Mouse (Mus musculus) myocyte (in vitro differentiated cells): Measurements from ENCODE around the gene Lin37.

Source experiments
- CEBPB ChIP-seq: IDR thresholded peaks from 2 replicates; pipeline ENCODE4 v1.6.1; 2011; ENCODE audit warnings: mild to moderate bottlenecking, moderate library complexity; ENCODE audit not compliant: poor library complexity, insufficient read depth, severe bottlenecking
- E2F4 ChIP-seq: IDR thresholded peaks from one replicate; pipeline ENCODE4 v1.6.1; 2011; ENCODE audit warnings: mild to moderate bottlenecking, control low read depth, moderate library complexity; ENCODE audit not compliant: insufficient read depth
- MAX ChIP-seq: IDR thresholded peaks from one replicate; pipeline ENCODE4 v1.6.1; 2011; ENCODE audit warnings: low read depth, mild to moderate bottlenecking, control low read depth
- MYOD1 ChIP-seq, 3 experiments: IDR thresholded peaks; one replicate each; pipeline ENCODE4 v1.6.1; 2011; ENCODE audit warnings: control low read depth in 2 of 3, low read depth in 2 of 3, mild to moderate bottlenecking in 2 of 3, moderate library complexity in 1 of 3; ENCODE audit not compliant: insufficient read length in 2 of 3, control insufficient read depth in 1 of 3
- MYOG ChIP-seq, 3 experiments: IDR thresholded peaks; one replicate each; pipeline ENCODE4 v1.6.1; 2011; ENCODE audit warnings: control low read depth in 2 of 3, low read depth in 2 of 3, mild to moderate bottlenecking in 2 of 3; ENCODE audit not compliant: insufficient read length in 2 of 3, control insufficient read depth in 1 of 3, insufficient read depth in 1 of 3
- POLR2A ChIP-seq: IDR thresholded peaks from one replicate; pipeline ENCODE4 v1.6.1; 2011; ENCODE audit warnings: low read depth, mild to moderate bottlenecking, control low read depth, moderate library complexity; ENCODE audit not compliant: insufficient read length
- POLR2AphosphoS2 ChIP-seq: IDR thresholded peaks from one replicate; pipeline ENCODE4 v1.6.1; 2011; ENCODE audit warnings: low read depth, control low read depth; ENCODE audit not compliant: insufficient read length
- REST ChIP-seq: IDR thresholded peaks from one replicate; pipeline ENCODE4 v1.6.1; 2011; ENCODE audit warnings: mild to moderate bottlenecking, control low read depth, moderate library complexity; ENCODE audit not compliant: insufficient read depth, insufficient read length
- SRF ChIP-seq: IDR thresholded peaks from one replicate; pipeline ENCODE4 v1.6.1; 2011; ENCODE audit warnings: low read depth; ENCODE audit not compliant: control insufficient read depth, insufficient read length
- TCF12 ChIP-seq: IDR thresholded peaks from one replicate; pipeline ENCODE4 v1.6.1; 2011; ENCODE audit warnings: mild to moderate bottlenecking, control low read depth; ENCODE audit not compliant: poor library complexity, insufficient read depth, severe bottlenecking
- TCF3 ChIP-seq: IDR thresholded peaks from one replicate; pipeline ENCODE4 v1.6.1; 2011; ENCODE audit warnings: low read depth, control low read depth; ENCODE audit not compliant: insufficient read length
- USF1 ChIP-seq: IDR thresholded peaks from one replicate; pipeline ENCODE4 v1.6.1; 2011; ENCODE audit warnings: low read depth, mild to moderate bottlenecking, control low read depth, moderate library complexity

DNA sequence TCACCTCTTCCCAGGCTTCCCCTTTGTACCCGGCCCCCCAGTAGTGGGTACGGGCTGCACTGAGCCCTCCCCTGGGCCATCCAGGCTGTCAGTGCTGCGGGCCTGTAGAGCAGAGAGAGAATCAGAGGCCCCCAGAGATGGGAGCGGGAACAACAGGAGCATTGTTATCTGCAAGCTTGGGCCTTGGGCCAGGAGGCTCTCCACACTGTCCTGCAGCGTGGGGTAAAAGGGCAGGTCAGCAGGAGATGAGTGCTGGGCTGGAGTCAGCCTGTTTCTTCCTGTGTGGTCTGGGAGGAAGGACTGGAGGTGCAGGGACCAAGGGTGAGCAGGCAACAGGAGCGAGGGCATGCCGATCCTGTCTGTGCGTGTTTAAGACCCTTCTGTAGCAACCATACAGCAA is 26.7 kb downstream of the Lin37 start:
- TF ChIP-seq POLR2A (no peak), MAX (no peak), TCF12 (no peak), SRF (no peak), POLR2AphosphoS2 (no peak), REST (no peak), E2F4 (no peak), MYOG (IDR thresholded peaks at IDR 0.05; ENCODE audit: control insufficient read depth in 1 of 3, insufficient read depth in 1 of 3, insufficient read length in 2 of 3, low read depth in 2 of 3) (no peak), USF1 (no peak), CEBPB (no peak), TCF3 (no peak), MYOD1 (IDR thresholded peaks at IDR 0.05; ENCODE audit: control insufficient read depth in 1 of 3, insufficient read length in 2 of 3, low read depth in 2 of 3) (no peak)
